Mouse (Mus musculus) cortical plate, adult 2 months (tissue): ENCODE results near the gene Ssmem1. TPM values are rescaled to one million over a fixed set of nuclear protein-coding genes. Genes with fewer than 3 reads are reported as not detected.

Source experiments
- H3K27ac ChIP-seq: fragments of 200-500 bp; 2 replicates; pipeline ENCODE4 v1.5.1; 2012; ENCODE audit warnings: low read length, control low read depth, inconsistent platforms; ENCODE audit not compliant: insufficient read depth
- H3K4me1 ChIP-seq: fragments of 200-500 bp; 2 replicates; pipeline ENCODE4 v1.6.1; 2011; ENCODE audit warnings: low read length; ENCODE audit not compliant: control insufficient read depth, insufficient read depth
- H3K4me3 ChIP-seq: fragments of 200-500 bp; 2 replicates; pipeline ENCODE4 v1.5.1; 2011; ENCODE audit warnings: mild to moderate bottlenecking, low read length, control low read depth; ENCODE audit not compliant: insufficient read depth
- CTCF ChIP-seq: fragments of 200-500 bp; IDR thresholded peaks from 2 replicates; pipeline ENCODE4 v1.5.1; 2011; ENCODE audit warnings: mild to moderate bottlenecking, control low read depth, low read length; ENCODE audit not compliant: insufficient read depth; ENCODE audit errors: extremely low read depth
- POLR2A ChIP-seq: fragments of 200-500 bp; IDR thresholded peaks from 2 replicates; pipeline ENCODE4 v1.6.1; 2011; ENCODE audit warnings: mild to moderate bottlenecking, low read length, control low read depth; ENCODE audit not compliant: insufficient read depth; ENCODE audit errors: extremely low read depth
- polyA plus RNA-seq: library from polyadenylated mRNA; depleted of rRNA; stranded (reverse); fragments of >200 nt; gene quantifications from 2 replicates; pipeline ENCODE4 v1.2.3, GENCODE M21; 2012; rRNA removed

Gene Ssmem1
- 0.10 TPM in 1 of 2 replicates, not detected in the other for polyA plus RNA-seq

DNA sequence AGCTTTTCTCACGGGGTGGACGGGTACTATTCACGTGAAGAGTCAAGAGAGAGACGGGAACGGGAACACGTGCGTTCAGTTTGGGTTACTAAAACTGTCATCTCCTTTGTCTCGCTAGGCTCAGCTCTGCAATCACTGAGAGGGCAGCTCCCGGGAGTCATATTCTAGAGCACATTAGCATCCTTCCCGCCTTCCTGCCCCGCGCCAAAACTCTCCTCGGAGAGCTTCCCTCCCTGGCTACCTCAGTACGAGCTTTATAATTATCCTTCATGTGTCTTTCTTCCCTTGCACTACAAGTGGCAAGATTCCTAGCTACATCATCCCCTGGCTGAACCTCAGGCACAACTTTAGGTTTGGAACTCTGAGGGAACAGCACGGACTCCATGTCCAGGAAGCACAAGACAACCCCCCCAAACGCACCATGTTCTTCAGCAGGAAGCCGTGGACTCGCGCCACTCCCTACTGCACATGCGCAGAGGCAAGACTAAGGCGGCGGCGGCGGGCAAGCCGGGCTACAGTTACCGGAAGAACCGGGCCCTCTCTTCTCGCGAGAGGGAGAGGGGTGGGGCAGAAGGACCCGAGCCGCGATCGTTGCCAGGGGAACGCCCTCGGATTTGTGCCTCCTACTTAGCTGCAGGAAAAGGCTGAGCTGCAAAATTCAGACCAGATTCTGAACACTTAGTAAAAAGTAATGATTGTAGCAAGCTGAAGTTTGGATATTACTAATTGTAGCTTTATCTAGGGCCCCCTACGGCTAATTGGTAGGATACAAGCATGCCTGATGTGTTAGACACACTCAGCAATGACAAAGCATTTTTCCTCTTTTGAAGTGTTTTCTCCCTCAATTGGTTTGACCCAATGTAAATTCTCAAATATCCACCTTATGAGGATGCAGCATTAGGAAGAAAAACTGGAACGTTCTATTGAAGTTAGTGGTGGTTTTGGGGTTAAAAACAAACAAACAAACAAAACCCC is at the start of gene Ssmem1, which contains the start of gene Tmem209:
Gene Ssmem1 (plus strand): TSS at position 585 of the 975 bp plus-strand sequence.
Gene Tmem209 (minus strand): TSS at position 519 of the 975 bp plus-strand sequence.
- Histone ChIP-seq H3K4me3 (peak within 1 kb of the TSS; percentile 57), H3K27ac (peak within 1 kb of the TSS; percentile 72), H3K4me1 (no peaks in the 10 kb centered on the region)
- TF ChIP-seq CTCF (no peak), POLR2A (peak; percentile 91)

GRCm38 (mm10) chr6:30460750-30461446 is 48.8 kb upstream of the Ssmem1 start:
- Histone ChIP-seq H3K4me1 (peaks cover 5% of the 10 kb centered on the region), H3K27ac (peak overlapping the region; percentile 91), H3K4me3 (no peak overlapping the region)
- TF ChIP-seq POLR2A: peak; percentile 58; the same call in 1 of the 2 replicates
- TF ChIP-seq CTCF: no peak

GRCm38 (mm10) chr6:30461755-30462344 is 47.8 kb upstream of the Ssmem1 start:
- no peak for TF ChIP-seq POLR2A
- TF ChIP-seq CTCF: no peak
- Histone ChIP-seq H3K27ac (no peak overlapping the region), H3K4me1 (peaks cover 5% of the 10 kb centered on the region), H3K4me3 (no peak overlapping the region)

- no peak overlapping the region for H3K4me3 ChIP-seq
- peaks cover 5% of the 10 kb centered on the region for H3K4me1 ChIP-seq
- TF ChIP-seq CTCF (no peak), POLR2A (no peak)
- H3K27ac ChIP-seq: no peak overlapping the region
Observed at GRCm38 (mm10) chr6:30462822-30463221, 46.8 kb upstream of the Ssmem1 start.

DNA sequence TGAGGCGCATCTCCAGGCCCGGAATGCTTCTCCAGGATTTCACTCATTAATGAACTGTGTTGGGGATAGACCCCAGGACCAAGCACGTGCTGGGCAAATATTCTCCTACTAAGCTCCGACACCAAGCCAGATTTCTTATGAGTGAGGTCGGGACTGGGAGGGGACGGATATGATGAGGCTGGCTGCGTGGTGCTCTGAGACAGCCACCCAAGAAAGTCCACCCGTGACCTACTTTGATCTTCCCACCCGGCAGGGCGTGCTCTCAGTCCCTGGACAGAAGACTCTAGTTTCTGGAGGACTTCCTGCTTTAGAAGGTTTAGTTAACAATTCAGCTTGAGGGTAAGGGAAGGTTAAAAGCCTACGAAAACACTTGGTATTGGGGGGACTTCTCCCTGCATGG is 44.1 kb upstream of the Ssmem1 start:
- no peak overlapping the region for H3K4me3 ChIP-seq
- no peak for TF ChIP-seq POLR2A
- TF ChIP-seq CTCF: no peak
- no peak overlapping the region for H3K27ac ChIP-seq
- H3K4me1 ChIP-seq: peaks cover under 1% of the 10 kb centered on the region; the same call in 1 of the 2 replicates

DNA sequence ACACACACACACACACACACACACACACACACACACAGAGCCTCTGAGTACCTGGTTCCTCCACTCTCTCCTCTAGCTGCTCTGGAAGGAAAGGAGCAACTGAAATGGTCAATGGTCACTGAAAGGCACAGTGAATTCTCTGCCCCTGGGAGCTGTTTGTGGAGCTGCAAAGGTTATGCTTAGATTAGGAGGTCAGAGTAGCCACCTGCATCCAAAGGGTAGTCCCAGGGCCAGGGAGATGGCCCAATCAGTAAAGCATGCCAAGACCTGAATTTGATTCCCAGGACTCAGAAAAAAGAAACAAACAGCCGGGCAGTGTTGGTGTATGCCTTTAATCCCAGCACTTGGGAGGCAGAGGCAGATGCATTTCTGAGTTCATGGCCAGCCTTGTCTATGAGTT is 41.6 kb upstream of the Ssmem1 start:
- Histone ChIP-seq H3K27ac (no peak overlapping the region), H3K4me3 (no peak overlapping the region), H3K4me1 (no peaks in the 10 kb centered on the region)
- no peak for TF ChIP-seq CTCF
- no peak for TF ChIP-seq POLR2A

DNA sequence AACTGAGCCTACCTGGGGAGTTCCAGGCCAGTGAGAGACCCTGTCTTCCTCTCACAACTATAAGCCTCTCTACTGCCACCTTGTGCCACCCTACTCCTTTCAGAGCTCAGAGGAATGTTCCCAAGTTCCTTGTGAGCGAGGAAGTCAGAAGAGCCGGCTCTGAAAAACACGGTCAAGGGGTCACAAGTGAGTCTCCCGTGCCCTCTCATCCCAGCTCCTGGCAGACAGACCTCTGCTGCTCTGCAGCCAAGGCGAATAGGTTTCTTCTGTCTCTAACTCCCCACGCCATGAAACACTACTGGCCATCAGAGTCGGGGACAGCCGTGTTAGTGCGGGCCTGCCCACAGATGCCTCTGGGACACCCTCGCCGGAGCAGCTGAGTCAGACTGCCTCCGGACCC is 41.0 kb upstream of the Ssmem1 start:
- TF ChIP-seq CTCF: peak; percentile 47
- TF ChIP-seq POLR2A: no peak
- H3K4me1 ChIP-seq: no peaks in the 10 kb centered on the region
- no peak overlapping the region for H3K27ac ChIP-seq

GRCm38 (mm10) chr6:30469370-30469769 is 40.3 kb upstream of the Ssmem1 start:
- H3K27ac ChIP-seq: no peak overlapping the region
- H3K4me1 ChIP-seq: no peaks in the 10 kb centered on the region
- H3K4me3 ChIP-seq: no peak overlapping the region
- TF ChIP-seq CTCF: no peak
- no peak for TF ChIP-seq POLR2A

More for the DNA sequence above, 41.0 kb upstream of the Ssmem1 start:
- H3K4me3 ChIP-seq: no peak overlapping the region

GRCm38 (mm10) chr6:30471706-30472105 is 37.9 kb upstream of the Ssmem1 start:
- no peak overlapping the region for H3K27ac ChIP-seq
- no peak overlapping the region for H3K4me3 ChIP-seq
- no peak for TF ChIP-seq CTCF
- no peak for TF ChIP-seq POLR2A
- H3K4me1 ChIP-seq: no peaks in the 10 kb centered on the region
